Mouse (Mus musculus) spleen, adult 2 months (tissue): ENCODE results near the gene Pde4dip. TPM values are rescaled to one million over a fixed set of nuclear protein-coding genes. Genes with fewer than 3 reads are reported as not detected.

Experiments used
- DNase-seq, 2 experiments: peaks; one replicate each; pipeline versions ENCODE4 v3.0.0 to v3.0.0-alpha.2; 2012 to 2021; ENCODE audit warnings: low spot score in 2 of 2, low read depth in 1 of 2
- H3K27ac ChIP-seq: fragments of 200-500 bp; 2 replicates; pipeline ENCODE4 v1.5.1; 2012; ENCODE audit warnings: low read length, inconsistent platforms; ENCODE audit not compliant: insufficient read depth
- H3K27me3 ChIP-seq: fragments of 200-500 bp; 2 replicates; pipeline ENCODE4 v1.6.1; 2012; ENCODE audit warnings: mild to moderate bottlenecking, moderate library complexity, low read length, inconsistent platforms; ENCODE audit not compliant: control insufficient read depth, insufficient read depth
- H3K36me3 ChIP-seq: fragments of 200-500 bp; 2 replicates; pipeline ENCODE4 v1.6.1; 2012; ENCODE audit warnings: mild to moderate bottlenecking, low read length, inconsistent platforms; ENCODE audit not compliant: control insufficient read depth, insufficient read depth
- H3K4me1 ChIP-seq: fragments of 200-500 bp; 2 replicates; pipeline ENCODE4 v1.6.1; 2011; ENCODE audit warnings: inconsistent platforms; ENCODE audit not compliant: control insufficient read depth, insufficient read depth, insufficient read length
- H3K4me3 ChIP-seq: fragments of 200-500 bp; 2 replicates; pipeline ENCODE4 v1.5.1; 2011; ENCODE audit warnings: mild to moderate bottlenecking, inconsistent platforms; ENCODE audit not compliant: insufficient read depth, insufficient read length; ENCODE audit errors: extremely low read depth
- CTCF ChIP-seq: fragments of 200-500 bp; IDR thresholded peaks from 2 replicates; pipeline ENCODE4 v1.5.1; 2011; ENCODE audit warnings: mild to moderate bottlenecking, inconsistent platforms; ENCODE audit not compliant: insufficient read depth, insufficient read length, insufficient replicate concordance; ENCODE audit errors: extremely low read depth
- POLR2A ChIP-seq: fragments of 200-500 bp; IDR thresholded peaks from 2 replicates; pipeline ENCODE4 v1.6.1; 2011; ENCODE audit warnings: low read depth, low read length, inconsistent platforms
- WGBS: fragments of 180-500 bp; shearing (Covaris S2); methylation state at CpG from one replicate; pipeline ENCODE4 v1.1.7; 2018; 5-methylcytosine and 5-hydroxymethylcytosine counted together
- polyA plus RNA-seq: library from polyadenylated mRNA; depleted of rRNA; stranded (reverse); fragments of >200 nt; gene quantifications from 2 replicates; pipeline ENCODE4 v1.2.3, GENCODE M21; 2012

The Pde4dip gene
- polyA plus RNA-seq, 1 experiment, result 12.0 TPM

DNA sequence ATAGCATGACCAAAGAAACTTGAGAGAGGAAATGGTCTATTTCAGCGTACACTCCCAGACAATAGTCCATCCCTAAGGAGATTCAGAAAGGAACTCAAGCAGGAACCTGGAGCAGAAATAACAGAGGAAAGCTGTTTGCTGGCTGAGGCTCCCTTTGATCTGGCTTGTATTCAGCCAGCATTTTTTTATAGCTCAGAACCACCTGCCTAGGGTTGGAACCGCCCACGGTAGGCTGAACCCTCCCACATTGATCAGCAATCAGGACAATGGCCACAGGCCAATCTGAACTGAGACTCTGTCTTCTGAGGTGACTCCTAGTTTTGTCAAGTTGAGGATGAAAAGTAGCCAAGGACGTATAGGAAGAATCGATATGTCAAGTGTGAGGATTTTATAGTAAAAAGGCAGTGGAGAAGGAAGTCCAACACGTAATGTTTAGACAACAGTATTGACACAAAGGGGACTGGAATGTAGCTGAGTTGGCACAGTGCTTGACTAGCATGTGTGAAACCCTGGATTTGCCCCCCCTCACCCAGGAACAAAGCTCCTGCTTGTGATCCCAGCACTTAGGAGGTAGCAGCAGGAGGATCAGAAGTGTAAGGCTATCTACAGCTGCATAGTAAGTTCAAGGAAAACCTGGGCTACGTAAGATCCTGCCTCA lies 44.2 kb downstream of the Pde4dip start:
- TF ChIP-seq POLR2A, result no peak
- TF ChIP-seq CTCF, result no peak
- no peak overlapping the region for H3K27ac ChIP-seq

DNA sequence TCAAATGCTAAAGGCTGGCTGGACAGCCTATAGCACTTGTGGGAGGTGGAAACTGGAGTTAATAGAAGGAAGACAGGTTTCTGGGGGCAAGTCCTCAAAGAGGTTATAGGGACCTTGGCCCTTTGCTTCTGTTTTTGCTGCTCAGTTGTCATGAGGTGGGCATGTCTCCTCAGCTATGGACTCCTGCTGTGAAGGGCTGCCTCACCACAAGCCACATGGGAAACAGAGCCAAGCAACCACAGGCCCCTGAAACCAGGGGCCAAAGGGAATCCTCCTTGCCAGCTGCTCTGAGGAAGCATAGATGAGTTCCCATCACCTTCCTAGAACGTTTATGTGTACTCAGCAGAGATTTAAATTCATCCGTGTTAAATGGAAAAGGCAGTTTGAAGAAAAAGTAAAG lies 45.9 kb downstream of the Pde4dip start:
- WGBS, result 27% methylated on average over 2 of the region's 2 CpGs
- TF ChIP-seq POLR2A (no peak), CTCF (no peak)
- Histone ChIP-seq H3K27me3 (no peaks in the 10 kb centered on the region), H3K36me3 (no peaks in the 10 kb centered on the region), H3K4me3 (no peak overlapping the region), H3K4me1 (no peaks in the 10 kb centered on the region), H3K27ac (no peak overlapping the region)
- DNase-seq, result no peak

More for the DNA sequence above, 44.2 kb downstream of the Pde4dip start:
- no peak for DNase-seq
- Histone ChIP-seq H3K36me3 (no peaks in the 10 kb centered on the region), H3K4me1 (no peaks in the 10 kb centered on the region), H3K4me3 (no peak overlapping the region), H3K27me3 (no peaks in the 10 kb centered on the region)
- 86% methylated on average over 7 of the region's 7 CpGs for WGBS

DNA sequence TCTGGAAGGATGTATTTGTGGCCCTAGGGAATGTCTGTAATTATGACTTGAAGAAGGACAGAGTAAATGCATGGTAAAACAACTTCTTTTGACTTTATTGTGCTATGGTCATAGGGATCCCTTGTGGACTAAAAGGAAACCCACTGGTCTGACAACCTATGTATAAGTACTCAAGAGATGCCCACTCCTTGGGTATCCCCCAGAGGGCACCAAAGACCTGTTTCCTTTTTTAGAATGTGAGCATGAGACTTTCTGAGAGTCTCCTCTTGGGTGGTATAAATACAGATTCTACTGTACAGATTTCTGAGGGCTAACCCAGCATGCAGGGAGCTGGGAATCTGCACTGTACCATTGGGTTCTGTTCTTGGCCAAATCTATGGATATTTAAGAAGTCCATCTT lies 48.1 kb downstream of the Pde4dip start:
- H3K27me3 ChIP-seq, result no peaks in the 10 kb centered on the region
- no peaks in the 10 kb centered on the region for H3K4me1 ChIP-seq
- DNase-seq, result no peak
- no peaks in the 10 kb centered on the region for H3K36me3 ChIP-seq
- no peak overlapping the region for H3K27ac ChIP-seq
- TF ChIP-seq POLR2A (no peak), CTCF (no peak)
- H3K4me3 ChIP-seq, result no peak overlapping the region

DNA sequence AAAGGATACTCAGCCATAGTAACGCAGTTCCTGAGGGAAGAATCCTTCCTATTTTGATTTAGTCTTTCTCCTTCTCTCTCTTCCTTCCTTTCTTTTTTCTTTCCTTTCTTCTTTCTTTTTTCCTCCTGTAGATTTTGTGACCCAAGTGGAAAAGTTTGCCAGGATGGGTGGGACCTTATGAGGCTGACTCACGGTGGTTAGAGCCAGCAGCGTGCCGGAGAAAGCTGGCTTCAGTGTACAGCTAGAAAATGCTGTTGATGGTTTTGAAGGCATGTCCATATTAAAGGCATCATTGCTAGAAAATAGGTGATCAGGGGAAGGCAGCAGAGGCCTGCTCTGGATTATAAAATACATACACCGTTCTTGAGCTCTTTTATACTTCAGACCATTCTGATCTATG lies 52.6 kb downstream of the Pde4dip start:
- WGBS, result 91% methylated on average over 5 of the region's 5 CpGs
- Histone ChIP-seq H3K36me3 (no peaks in the 10 kb centered on the region), H3K27me3 (no peaks in the 10 kb centered on the region), H3K4me1 (no peaks in the 10 kb centered on the region), H3K4me3 (no peak overlapping the region), H3K27ac (no peak overlapping the region)
- DNase-seq, result no peak
- TF ChIP-seq POLR2A (no peak), CTCF (no peak)

DNA sequence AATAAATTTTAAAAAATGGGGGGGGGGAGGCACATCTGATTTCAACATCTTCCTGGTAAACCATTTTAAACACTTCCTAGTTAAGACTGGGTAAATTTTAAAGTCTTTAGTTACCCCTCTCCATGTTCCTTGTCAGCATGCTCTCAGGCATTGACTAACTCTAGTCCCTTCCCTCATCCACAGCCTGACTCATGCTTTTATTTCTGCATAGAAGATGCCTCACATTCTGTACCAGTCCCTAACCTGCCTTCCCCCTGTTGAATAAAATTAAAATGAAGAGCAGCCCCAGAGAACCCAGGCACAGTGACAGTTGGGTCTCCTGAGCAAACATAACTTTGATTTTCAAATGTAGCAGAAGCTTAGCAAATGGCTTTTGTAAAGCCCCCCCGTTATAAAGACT lies 53.9 kb downstream of the Pde4dip start:
- 77% methylated on average over 1 of the region's 1 CpGs for WGBS
- Histone ChIP-seq H3K36me3 (no peaks in the 10 kb centered on the region), H3K27me3 (no peaks in the 10 kb centered on the region), H3K4me3 (no peak overlapping the region), H3K27ac (no peak overlapping the region), H3K4me1 (no peaks in the 10 kb centered on the region)
- no peak for DNase-seq
- TF ChIP-seq CTCF (no peak), POLR2A (no peak)

DNA sequence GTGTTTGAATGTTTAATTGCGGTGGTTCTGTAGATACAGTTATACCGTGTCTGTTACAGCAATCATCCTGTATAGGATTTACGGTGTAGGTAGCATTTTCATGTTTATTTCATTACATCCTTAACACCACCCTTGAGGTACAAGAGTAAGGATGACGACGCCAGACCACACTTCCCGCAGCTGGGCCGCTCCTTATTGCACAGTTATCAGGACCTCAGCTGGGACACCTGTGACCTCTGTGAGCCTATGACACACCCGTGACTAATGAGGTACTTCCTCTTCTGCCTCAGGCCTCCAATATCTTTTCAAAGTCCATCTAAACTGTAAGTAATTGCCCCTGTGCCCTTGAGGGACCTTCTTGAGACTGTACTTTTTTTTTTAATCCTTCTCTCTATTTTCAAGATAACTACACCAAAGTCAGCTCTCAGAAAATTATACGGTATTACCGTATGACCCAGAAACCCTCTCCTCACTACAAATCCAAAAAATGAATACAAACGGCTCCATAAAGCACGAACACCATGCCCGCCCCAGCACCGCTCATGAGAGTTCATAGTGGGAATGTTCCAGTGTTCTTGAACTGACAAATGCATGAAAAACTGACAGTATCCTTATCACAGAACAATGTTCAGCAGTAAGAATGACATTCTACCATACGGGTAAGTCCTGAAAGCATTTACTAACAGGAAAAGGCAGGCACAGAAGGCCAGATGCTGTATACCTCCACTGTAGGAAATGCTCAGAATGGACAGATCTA lies 56.8 kb downstream of the Pde4dip start:
- DNase-seq, result no peak
- no peak overlapping the region for H3K4me3 ChIP-seq

DNA sequence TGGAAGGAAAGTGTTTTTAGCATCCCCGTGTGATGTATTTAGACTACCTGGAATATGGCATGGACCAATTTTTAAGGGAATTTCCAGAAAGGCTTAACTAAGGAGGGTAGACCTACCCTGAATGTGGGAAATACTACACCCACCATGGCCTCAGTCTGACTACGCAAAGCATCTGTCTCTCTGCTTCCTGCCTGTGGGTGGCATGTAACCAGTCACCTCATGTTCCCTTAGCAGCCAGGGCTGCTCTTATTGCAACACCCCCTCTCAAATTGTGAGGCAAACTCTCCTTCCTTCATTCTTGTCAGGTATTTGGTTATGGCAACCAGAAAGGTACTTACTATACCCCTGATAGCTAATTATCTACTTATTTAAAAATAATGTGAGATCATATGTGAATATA lies 57.9 kb downstream of the Pde4dip start:
- no peak for TF ChIP-seq CTCF
- TF ChIP-seq POLR2A, result no peak
- no peaks in the 10 kb centered on the region for H3K27me3 ChIP-seq
- H3K36me3 ChIP-seq, result no peaks in the 10 kb centered on the region
- no peak overlapping the region for H3K27ac ChIP-seq
- no peaks in the 10 kb centered on the region for H3K4me1 ChIP-seq
- DNase-seq, result no peak
- WGBS, result 80% methylated on average over 2 of the region's 2 CpGs
- no peak overlapping the region for H3K4me3 ChIP-seq

More for the DNA sequence above, 56.8 kb downstream of the Pde4dip start:
- H3K27me3 ChIP-seq, result no peaks in the 10 kb centered on the region
- WGBS, result 53% methylated on average over 15 of the region's 15 CpGs
- no peaks in the 10 kb centered on the region for H3K36me3 ChIP-seq
- H3K4me1 ChIP-seq, result no peaks in the 10 kb centered on the region
- TF ChIP-seq CTCF (no peak), POLR2A (no peak)
- H3K27ac ChIP-seq, result no peak overlapping the region
